Mouse (Mus musculus): ENCODE measurements at regions not wholly inside any gene's neighbourhood (a gene's known extent, or its start where the extent isn't known, plus 50 kb on each side); places are given as distances from the start of the nearest gene placed in this dataset.

DNA sequence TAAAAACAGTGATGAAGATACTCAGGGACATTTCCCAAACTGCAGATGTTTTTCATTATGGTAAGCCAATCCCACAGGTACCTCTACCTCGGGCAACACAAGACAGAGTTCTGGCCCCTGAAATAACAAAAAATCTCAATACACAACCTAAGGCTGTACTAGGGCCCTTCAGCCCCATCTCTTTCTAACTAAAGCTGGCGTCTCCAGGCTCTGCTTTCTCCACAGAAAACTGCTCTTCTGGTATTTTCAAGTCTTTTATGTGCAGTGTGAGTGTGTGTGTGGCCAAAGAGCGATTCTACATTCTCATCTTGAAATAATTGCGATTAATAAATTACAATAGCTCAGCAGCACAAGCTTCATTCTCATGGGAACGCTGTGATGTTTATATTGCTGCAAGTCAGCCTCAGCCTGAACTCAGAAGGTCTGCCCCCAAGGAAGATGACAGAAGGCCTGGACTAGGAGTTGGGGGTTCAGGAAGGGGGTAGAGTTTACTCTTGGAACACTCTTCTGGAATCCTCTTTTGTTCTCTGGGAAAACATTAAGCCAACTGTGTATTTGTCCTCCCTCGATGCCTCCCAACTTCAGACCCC, 173.5 kb downstream of the Nuf2 start:
- 70% methylated on average over 6 of the region's 6 CpGs for WGBS (ENCODE audit: insufficient replicate concordance)
- ATAC-seq (replicated peaks; ENCODE audit: insufficient number of reproducible peaks, low FRiP score, low TSS enrichment), result no peak
- no peaks in the 10 kb centered on the region for H3K4me1 ChIP-seq (ENCODE audit: control insufficient read depth, insufficient read depth, low read length)
- H3K9ac ChIP-seq (ENCODE audit: low read depth, low read length), result no peak overlapping the region
- H3K27me3 ChIP-seq (ENCODE audit: control insufficient read depth, insufficient read depth, low read length), result 0 out of 2 replicates have a peak, but pooled peaks cover 2% of the 10 kb centered on the region
- no peak overlapping the region for H3K27ac ChIP-seq (ENCODE audit: low read depth, low read length)
- no peak overlapping the region for H3K4me2 ChIP-seq
- H3K9me3 ChIP-seq (replicated peaks; ENCODE audit: control insufficient read depth, low read length), result no peaks in the 10 kb centered on the region
- H3K4me3 ChIP-seq (ENCODE audit: low read depth, low read length), result no peak overlapping the region
- no peaks in the 10 kb centered on the region for H3K36me3 ChIP-seq (ENCODE audit: control insufficient read depth, insufficient read depth, low read length)

DNA sequence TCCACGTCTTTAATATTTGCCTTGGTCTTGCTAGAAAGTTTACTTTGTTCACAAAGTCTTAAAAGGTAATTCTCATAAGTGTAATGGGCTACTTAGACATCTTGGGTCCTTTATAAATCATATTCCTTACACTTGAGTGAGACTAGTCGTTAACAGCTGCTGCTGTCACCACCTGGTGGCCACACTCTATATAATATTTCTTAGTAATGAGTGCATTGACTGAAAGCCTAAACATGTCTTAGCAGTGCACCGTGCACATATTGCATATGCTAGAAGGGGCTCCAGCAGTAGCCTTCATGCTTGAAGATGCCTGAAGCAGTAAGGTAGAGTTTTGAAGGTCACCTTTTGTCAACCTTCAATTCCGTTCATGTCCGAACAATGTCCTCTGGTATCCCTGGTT, 177.2 kb downstream of the Nuf2 start:
- Histone ChIP-seq H3K9me3 (replicated peaks; ENCODE audit: control insufficient read depth, low read length) (no peaks in the 10 kb centered on the region), H3K9ac (ENCODE audit: low read depth, low read length) (no peak overlapping the region), H3K27me3 (ENCODE audit: control insufficient read depth, insufficient read depth, low read length) (0 out of 2 replicates have a peak, but pooled peaks cover 2% of the 10 kb centered on the region), H3K4me3 (ENCODE audit: low read depth, low read length) (no peak overlapping the region), H3K36me3 (ENCODE audit: control insufficient read depth, insufficient read depth, low read length) (no peaks in the 10 kb centered on the region), H3K27ac (ENCODE audit: low read depth, low read length) (no peak overlapping the region), H3K4me2 (no peak overlapping the region), H3K4me1 (ENCODE audit: control insufficient read depth, insufficient read depth, low read length) (no peaks in the 10 kb centered on the region)
- 70% methylated on average over 5 of the region's 5 CpGs for WGBS (ENCODE audit: insufficient replicate concordance)
- no peak for ATAC-seq (replicated peaks; ENCODE audit: insufficient number of reproducible peaks, low FRiP score, low TSS enrichment)

DNA sequence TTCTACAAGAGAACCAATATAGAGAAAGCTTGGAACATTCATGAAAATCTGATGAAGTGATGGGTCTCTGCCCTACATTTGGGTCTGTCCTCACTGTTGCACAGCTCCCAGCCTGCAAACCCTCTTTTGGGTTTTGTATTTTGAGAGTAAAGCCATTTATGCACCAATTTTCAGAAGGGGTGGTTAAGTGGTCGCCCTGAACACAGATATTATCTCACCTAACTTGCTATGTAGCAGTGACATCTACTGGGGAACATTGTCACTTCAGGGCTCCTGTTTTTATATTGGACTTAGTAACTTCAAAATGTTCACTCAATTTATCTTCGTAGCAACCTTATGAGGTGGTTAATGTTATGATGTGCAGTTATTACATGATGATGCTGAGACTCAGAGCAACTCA, 183.6 kb downstream of the Nuf2 start:
- H3K9me3 ChIP-seq (replicated peaks; ENCODE audit: control insufficient read depth, low read length), result no peaks in the 10 kb centered on the region
- H3K4me3 ChIP-seq (ENCODE audit: low read depth, low read length), result no peak overlapping the region
- no peak overlapping the region for H3K4me2 ChIP-seq
- no peaks in the 10 kb centered on the region for H3K4me1 ChIP-seq (ENCODE audit: control insufficient read depth, insufficient read depth, low read length)
- 39% methylated on average over 2 of the region's 2 CpGs for WGBS (ENCODE audit: insufficient replicate concordance)
- no peak overlapping the region for H3K27ac ChIP-seq (ENCODE audit: low read depth, low read length)
- no peak for ATAC-seq (replicated peaks; ENCODE audit: insufficient number of reproducible peaks, low FRiP score, low TSS enrichment)
- no peak overlapping the region for H3K9ac ChIP-seq (ENCODE audit: low read depth, low read length)
- H3K36me3 ChIP-seq (ENCODE audit: control insufficient read depth, insufficient read depth, low read length), result no peaks in the 10 kb centered on the region
- no peaks in the 10 kb centered on the region for H3K27me3 ChIP-seq (ENCODE audit: control insufficient read depth, insufficient read depth, low read length)

DNA sequence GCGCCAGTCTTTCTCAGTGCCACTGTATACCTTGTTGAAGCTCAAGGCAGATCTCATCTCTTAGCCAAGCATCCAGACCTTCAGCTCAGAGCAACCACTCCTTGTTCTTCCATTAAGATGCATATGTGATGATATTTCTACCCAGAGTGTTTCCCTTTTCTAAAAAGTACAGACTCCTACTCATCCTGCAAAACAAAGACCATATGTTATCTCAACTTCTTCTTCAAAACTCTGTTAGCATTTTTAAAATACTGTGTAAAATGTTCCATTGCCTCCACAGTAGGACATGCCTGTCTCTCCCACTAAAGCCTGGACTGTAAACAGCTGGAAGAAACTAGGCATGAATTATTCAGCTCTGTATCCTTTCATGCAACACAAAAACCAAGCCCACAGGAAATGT, 184.4 kb downstream of the Nuf2 start:
- H3K4me1 ChIP-seq (ENCODE audit: control insufficient read depth, insufficient read depth, low read length), result no peaks in the 10 kb centered on the region
- H3K4me3 ChIP-seq (ENCODE audit: low read depth, low read length), result no peak overlapping the region
- H3K27me3 ChIP-seq (ENCODE audit: control insufficient read depth, insufficient read depth, low read length), result no peaks in the 10 kb centered on the region
- no peak overlapping the region for H3K9ac ChIP-seq (ENCODE audit: low read depth, low read length)
- no peaks in the 10 kb centered on the region for H3K36me3 ChIP-seq (ENCODE audit: control insufficient read depth, insufficient read depth, low read length)
- WGBS (ENCODE audit: insufficient replicate concordance), result 91% methylated on average over 1 of the region's 1 CpGs
- no peak overlapping the region for H3K4me2 ChIP-seq
- no peak for ATAC-seq (replicated peaks; ENCODE audit: insufficient number of reproducible peaks, low FRiP score, low TSS enrichment)
- H3K9me3 ChIP-seq (replicated peaks; ENCODE audit: control insufficient read depth, low read length), result no peaks in the 10 kb centered on the region
- no peak overlapping the region for H3K27ac ChIP-seq (ENCODE audit: low read depth, low read length)

DNA sequence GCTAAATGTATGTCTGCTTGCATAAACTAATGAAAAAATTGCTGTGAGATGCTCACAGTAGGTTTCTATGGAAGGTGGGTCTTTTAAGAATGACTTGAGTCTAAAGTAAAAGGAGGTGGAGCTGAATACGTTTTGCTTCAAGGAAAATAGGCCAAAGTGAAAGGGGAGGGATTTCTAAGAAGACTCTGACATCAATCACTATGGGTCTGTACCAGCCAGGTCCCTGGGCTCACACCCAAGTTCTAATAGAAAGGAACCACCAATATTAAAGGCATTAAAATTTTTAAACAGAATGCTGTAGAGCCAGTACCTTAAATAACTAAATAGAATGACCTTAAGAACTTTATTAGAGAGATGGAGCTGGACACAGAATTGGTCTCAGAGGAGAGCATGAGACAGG, 190.1 kb downstream of the Nuf2 start:
- Histone ChIP-seq H3K27ac (ENCODE audit: low read depth, low read length) (no peak overlapping the region), H3K4me2 (no peak overlapping the region), H3K36me3 (ENCODE audit: control insufficient read depth, insufficient read depth, low read length) (no peaks in the 10 kb centered on the region), H3K4me3 (ENCODE audit: low read depth, low read length) (no peak overlapping the region), H3K9me3 (replicated peaks; ENCODE audit: control insufficient read depth, low read length) (no peaks in the 10 kb centered on the region), H3K27me3 (ENCODE audit: control insufficient read depth, insufficient read depth, low read length) (no peaks in the 10 kb centered on the region), H3K9ac (ENCODE audit: low read depth, low read length) (no peak overlapping the region), H3K4me1 (ENCODE audit: control insufficient read depth, insufficient read depth, low read length) (no peaks in the 10 kb centered on the region)
- ATAC-seq (replicated peaks; ENCODE audit: insufficient number of reproducible peaks, low FRiP score, low TSS enrichment), result no peak
- 73% methylated on average over 1 of the region's 1 CpGs for WGBS (ENCODE audit: insufficient replicate concordance)

DNA sequence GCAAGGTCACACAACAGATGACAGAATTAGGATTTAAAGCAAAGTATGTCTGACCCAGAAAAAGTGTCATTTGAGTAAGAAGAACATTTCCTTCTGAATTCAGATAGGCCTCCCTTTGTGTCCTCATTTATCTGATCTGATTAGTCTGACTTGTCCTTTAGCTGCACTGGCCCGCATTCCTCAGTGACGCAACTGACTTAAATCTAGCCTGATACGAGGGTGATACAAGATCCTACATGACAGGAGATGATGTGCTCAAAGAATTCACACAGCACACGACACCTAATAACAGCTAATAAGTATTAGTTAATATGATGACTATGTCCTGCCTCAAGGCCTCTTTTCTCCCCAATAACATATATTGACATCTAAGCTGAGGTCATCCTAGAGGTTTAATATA, 192.8 kb downstream of the Nuf2 start:
- Histone ChIP-seq H3K36me3 (ENCODE audit: control insufficient read depth, insufficient read depth, low read length) (no peaks in the 10 kb centered on the region), H3K4me1 (ENCODE audit: control insufficient read depth, insufficient read depth, low read length) (no peaks in the 10 kb centered on the region), H3K27me3 (ENCODE audit: control insufficient read depth, insufficient read depth, low read length) (no peaks in the 10 kb centered on the region), H3K4me2 (no peak overlapping the region), H3K9me3 (replicated peaks; ENCODE audit: control insufficient read depth, low read length) (no peaks in the 10 kb centered on the region), H3K9ac (ENCODE audit: low read depth, low read length) (no peak overlapping the region), H3K27ac (ENCODE audit: low read depth, low read length) (no peak overlapping the region), H3K4me3 (ENCODE audit: low read depth, low read length) (no peak overlapping the region)
- no peak for ATAC-seq (replicated peaks; ENCODE audit: insufficient number of reproducible peaks, low FRiP score, low TSS enrichment)
- 39% methylated on average over 4 of the region's 4 CpGs for WGBS (ENCODE audit: insufficient replicate concordance)

DNA sequence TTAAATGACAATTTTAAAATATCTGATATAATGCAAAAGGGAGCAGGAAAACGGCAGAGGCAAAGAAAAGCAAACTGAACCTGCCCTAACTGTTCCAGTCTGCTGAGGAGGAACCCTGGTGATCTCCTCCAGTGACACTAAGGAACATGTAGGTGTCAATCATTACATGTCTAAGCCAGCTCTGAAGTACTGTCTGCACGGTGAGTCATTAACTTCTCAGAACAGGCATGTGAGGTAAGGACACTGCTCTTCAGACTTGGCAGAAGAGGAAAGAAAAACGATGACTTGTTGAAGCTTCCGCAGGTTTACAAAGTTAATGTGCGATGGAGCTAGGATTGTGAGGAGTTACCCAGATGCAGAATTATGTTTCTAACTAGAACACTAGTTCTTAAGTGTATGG, 199.1 kb downstream of the Nuf2 start:
- no peak for ATAC-seq (replicated peaks; ENCODE audit: insufficient number of reproducible peaks, low FRiP score, low TSS enrichment)
- WGBS (ENCODE audit: insufficient replicate concordance), result 82% methylated on average over 5 of the region's 5 CpGs

DNA sequence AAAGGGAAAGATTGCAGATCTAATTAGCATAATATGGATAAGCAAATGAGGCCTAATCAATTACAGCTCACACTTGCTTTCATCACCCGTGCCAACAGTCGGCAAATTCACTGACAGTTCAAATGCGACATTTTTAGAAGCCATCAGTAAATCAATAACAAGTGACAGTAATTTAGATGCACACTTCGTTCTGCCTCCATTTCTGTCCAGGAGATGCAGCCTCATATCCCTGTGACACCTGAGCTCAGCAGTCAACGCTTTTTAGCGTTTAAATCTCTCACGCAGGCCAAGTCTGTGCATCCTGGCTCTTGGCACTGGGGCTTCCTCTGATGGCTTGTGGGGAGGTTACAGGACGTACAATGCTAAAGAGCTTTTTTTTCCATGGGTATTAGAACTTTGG, 218.0 kb downstream of the Nuf2 start:
- 77% methylated on average over 8 of the region's 8 CpGs for WGBS (ENCODE audit: insufficient replicate concordance)
- Histone ChIP-seq H3K27ac (ENCODE audit: low read depth, low read length) (no peak overlapping the region), H3K27me3 (ENCODE audit: control insufficient read depth, insufficient read depth, low read length) (no peaks in the 10 kb centered on the region), H3K4me2 (no peak overlapping the region), H3K36me3 (ENCODE audit: control insufficient read depth, insufficient read depth, low read length) (no peaks in the 10 kb centered on the region), H3K9me3 (replicated peaks; ENCODE audit: control insufficient read depth, low read length) (no peaks in the 10 kb centered on the region), H3K9ac (ENCODE audit: low read depth, low read length) (no peak overlapping the region), H3K4me1 (ENCODE audit: control insufficient read depth, insufficient read depth, low read length) (no peaks in the 10 kb centered on the region), H3K4me3 (ENCODE audit: low read depth, low read length) (no peak overlapping the region)
- no peak for ATAC-seq (replicated peaks; ENCODE audit: insufficient number of reproducible peaks, low FRiP score, low TSS enrichment)

More for the DNA sequence above, 199.1 kb downstream of the Nuf2 start:
- H3K9ac ChIP-seq (ENCODE audit: low read depth, low read length), result no peak overlapping the region
- no peaks in the 10 kb centered on the region for H3K9me3 ChIP-seq (replicated peaks; ENCODE audit: control insufficient read depth, low read length)
- H3K4me2 ChIP-seq, result no peak overlapping the region
- H3K4me1 ChIP-seq (ENCODE audit: control insufficient read depth, insufficient read depth, low read length), result no peaks in the 10 kb centered on the region
- no peak overlapping the region for H3K4me3 ChIP-seq (ENCODE audit: low read depth, low read length)
- no peaks in the 10 kb centered on the region for H3K27me3 ChIP-seq (ENCODE audit: control insufficient read depth, insufficient read depth, low read length)
- H3K36me3 ChIP-seq (ENCODE audit: control insufficient read depth, insufficient read depth, low read length), result no peaks in the 10 kb centered on the region
- no peak overlapping the region for H3K27ac ChIP-seq (ENCODE audit: low read depth, low read length)

DNA sequence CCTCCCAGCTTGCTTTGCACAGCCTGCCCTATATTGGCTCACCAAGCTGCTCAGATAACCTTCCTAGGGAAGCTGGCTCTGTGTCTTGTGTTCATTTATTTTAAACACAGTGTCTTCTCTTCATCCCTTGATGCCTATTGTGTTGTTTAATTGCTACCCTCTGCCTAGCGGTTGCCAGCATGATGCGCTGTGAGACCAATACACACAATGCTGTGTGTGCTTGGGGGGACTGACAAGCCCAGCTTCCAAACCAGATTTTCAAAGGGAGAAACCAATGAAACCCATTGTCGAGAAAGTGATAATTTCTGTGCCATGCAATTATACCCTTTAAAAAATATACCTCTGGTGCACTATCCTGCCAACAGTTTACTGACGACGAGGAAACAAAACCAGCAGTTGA, 247.8 kb downstream of the Nuf2 start:
- no peak overlapping the region for H3K9ac ChIP-seq (ENCODE audit: low read depth, low read length)
- WGBS (ENCODE audit: insufficient replicate concordance), result 94% methylated on average over 5 of the region's 5 CpGs
- H3K27ac ChIP-seq (ENCODE audit: low read depth, low read length), result no peak overlapping the region
- H3K4me3 ChIP-seq (ENCODE audit: low read depth, low read length), result no peak overlapping the region
- H3K36me3 ChIP-seq (ENCODE audit: control insufficient read depth, insufficient read depth, low read length), result no peaks in the 10 kb centered on the region
- H3K4me2 ChIP-seq, result no peak overlapping the region
- no peaks in the 10 kb centered on the region for H3K4me1 ChIP-seq (ENCODE audit: control insufficient read depth, insufficient read depth, low read length)
- no peaks in the 10 kb centered on the region for H3K27me3 ChIP-seq (ENCODE audit: control insufficient read depth, insufficient read depth, low read length)
- no peak for ATAC-seq (replicated peaks; ENCODE audit: insufficient number of reproducible peaks, low FRiP score, low TSS enrichment)
- H3K9me3 ChIP-seq (replicated peaks; ENCODE audit: control insufficient read depth, low read length), result no peaks in the 10 kb centered on the region
